Mouse (Mus musculus) urinary bladder, adult 18-20 months (tissue): Measurements from ENCODE around the gene Zkscan5.
"Not testable (repeated sequence)": the region's sequence is repeated elsewhere in the genome, so short reads cannot be mapped to it uniquely, and the experiment has no call there.

ENCODE experiments used
- DNase-seq, 2 experiments: peaks; one replicate each; pipeline ENCODE4 v3.0.0; 2022; ENCODE audit warnings: low spot score in 2 of 2, mixed read lengths in 2 of 2

Gene Zkscan5

DNA sequence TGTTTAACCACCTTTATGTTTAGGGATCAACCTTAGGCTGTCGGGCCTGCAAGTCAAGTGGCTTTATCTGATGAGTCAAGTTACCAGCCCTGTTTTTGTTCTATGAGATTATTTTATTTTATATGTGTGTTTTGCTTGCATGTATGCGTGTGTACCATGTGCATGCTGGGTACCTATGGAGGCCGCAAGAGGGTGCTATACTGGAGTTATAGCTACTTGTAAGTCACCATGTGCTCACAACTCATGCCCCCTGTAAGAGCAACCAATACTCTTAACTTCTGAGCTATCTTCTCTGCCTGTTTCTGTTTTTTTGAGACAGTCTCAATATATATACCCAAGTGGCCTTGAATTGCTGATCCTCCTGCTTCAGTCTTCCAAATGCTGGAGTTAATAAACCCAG is 9.1 kb downstream of the Zkscan5 start:
- DNase-seq, result no peak

DNA sequence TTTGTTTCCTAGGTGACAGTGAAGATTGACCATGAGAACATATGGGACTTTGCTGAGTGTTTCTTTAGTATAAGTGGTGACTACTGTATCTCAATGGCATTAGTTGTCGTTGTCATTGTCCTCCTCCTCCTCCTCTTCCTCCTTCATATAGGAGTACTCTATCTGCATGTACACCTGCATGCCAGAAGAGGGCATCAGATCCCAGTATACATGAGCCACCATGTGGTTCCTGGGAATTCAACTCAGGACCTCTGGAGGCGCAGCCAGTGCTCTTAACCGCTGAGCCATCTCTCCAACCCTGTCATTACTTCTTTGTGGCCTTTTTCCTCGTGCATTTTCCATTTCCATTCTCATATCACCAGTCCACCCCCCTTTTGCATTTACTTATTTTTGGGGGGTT is 10.3 kb downstream of the Zkscan5 start:
- DNase-seq, result no peak

DNA sequence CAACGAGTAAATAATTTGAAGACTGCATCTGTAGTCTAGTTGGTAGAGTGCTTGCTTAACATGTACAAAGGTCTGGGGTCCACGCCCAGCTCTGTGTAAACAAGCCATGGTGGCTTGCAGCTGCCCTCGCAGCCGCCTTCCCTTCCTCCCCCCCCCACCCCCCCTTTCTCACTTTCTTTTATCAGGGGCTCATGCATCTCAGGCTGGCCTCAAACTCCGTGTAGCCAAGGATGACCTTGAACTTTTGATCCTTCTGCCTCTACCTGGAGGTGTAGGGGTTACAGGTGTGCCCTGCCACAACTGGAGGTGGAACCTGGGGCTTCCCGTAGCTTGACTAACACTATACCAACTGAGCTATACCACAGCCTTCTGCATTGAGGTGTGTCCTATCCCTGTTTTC is 13.4 kb downstream of the Zkscan5 start:
- DNase-seq, result no peak

DNA sequence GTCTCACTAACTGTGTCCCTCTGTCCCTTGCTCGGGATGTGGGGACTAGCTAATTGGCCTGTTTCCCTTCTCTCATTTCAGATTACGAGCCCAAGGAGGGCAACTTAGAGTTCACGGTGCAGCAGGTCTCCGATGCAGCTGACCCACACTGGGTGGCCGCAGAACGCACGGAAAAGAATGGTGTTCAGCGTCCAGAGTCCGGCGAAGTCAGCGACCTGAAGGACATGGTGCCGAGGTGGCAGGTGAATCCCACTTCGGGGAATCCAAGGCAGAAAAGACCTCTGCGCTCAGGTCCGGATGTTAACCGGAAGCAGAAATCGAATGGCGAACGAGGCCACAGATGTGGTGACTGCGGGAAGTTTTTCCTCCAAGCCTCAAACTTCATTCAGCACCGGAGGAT is 13.8 kb downstream of the Zkscan5 start:
- DNase-seq, result no peak

DNA sequence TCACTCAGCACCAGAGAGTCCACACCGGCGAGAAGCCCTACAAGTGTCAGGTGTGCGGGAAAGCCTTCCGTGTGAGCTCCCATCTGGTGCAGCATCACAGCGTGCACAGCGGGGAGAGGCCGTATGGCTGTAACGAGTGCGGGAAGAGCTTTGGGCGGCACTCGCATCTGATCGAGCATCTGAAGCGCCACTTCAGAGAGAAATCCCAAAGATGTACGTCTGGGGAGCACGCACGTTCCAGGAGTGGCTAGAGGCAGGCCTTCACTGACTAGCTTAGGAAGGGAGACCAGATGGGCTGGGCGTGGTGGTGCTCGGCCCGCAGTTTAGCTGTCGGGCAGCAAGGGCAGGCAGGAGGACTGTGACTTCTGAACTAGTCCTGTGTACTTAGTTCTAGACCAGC is 14.3 kb downstream of the Zkscan5 start:
- DNase-seq, result no peak

DNA sequence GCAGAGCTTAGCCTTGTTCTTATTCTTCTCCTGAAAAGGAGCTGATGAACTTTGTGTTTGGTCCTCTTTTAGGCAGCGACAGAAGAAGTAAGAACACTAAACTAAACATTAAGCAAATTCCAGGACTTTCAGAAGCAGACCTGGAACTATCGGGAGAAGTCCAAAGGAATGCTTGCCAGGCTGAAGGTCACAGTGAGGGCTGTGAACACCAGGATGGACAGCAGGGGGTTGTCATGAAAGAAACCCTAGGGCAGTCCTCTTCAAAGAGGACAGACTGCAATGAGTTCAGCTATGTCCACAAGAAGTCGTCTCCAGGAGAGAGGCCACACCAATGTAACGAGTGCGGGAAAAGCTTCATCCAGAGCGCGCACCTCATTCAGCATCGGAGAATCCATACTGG is 15.6 kb downstream of the Zkscan5 start:
- DNase-seq, result no peak

DNA sequence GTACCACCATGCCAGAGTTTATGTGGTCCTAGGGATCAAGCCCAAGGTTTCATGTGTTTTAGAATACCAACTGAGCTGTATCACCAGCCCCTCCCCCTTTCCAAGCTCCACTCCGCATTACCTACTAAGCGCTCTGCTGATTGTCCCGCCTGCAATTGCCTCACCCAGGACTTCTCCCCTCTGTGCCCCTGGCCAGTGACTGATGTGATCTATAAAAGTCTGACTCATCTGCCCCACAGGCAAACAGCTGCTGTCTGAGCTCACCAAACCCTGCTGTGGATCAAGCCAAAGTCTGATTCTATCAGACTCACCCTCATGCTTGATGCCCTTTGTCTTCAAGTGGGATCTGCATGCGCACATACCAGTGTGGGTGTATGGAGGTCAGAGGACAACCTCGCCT is 18.5 kb downstream of the Zkscan5 start:
- peak in 1 of 2 experiments; percentile 42 for DNase-seq

DNA sequence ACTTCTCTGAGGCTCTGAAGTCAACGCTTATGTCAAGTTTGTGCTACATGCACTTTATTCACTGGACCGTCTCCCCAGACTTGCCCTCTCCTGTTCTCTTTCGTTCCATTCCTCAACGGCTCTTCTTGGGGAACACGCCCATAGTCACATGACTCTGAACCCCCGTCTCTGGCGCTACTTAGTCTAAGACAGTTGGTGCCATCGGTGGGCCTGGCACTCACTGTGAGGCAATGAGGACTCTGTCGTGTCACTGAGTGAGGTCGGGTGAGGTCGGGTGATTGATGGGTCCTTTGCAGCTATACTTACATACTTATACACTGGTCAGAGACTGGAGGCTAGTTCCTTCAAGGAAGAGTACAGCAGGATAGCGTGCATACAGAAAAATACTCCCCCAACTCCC is 19.0 kb downstream of the Zkscan5 start:
- no peak for DNase-seq

DNA sequence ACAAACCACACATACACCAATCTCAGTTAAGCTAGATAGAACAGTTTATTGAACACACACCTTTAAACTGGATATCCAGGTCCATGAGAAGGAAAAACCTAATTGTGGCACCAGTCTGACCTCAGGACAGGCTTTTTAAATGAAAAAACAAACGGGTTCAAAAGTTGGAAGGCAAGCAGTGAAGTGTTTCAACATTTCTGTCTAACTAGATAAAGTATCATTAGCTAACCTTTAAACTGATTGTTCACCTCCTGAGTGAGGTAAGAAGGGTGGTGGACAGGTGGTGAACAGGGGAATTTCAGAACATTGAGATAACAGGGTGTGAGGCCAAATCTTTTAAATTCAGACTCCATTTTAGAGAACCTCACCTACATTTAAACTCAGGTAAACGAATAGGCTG is 22.1 kb downstream of the Zkscan5 start:
- DNase-seq, result no peak

DNA sequence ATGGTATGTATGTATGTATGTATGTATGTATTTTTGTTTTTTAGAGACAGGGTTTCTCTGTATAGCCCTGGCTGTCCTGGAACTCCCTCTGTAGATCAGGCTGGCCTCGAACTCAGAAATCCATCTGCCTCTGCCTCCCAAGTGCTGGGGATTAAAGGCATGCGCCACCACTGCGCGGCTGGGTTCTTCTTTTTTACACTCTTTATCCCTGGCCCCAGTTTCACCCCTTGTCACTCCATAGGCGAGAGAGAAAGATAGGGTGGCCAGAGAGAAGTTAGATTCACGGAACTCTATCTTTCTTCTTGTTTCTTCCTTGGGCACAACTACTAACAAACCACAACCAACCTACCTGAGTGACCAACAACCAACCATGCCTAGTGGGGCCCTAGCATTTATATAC is 24.9 kb downstream of the Zkscan5 start:
- not testable (repeated sequence) for DNase-seq

DNA sequence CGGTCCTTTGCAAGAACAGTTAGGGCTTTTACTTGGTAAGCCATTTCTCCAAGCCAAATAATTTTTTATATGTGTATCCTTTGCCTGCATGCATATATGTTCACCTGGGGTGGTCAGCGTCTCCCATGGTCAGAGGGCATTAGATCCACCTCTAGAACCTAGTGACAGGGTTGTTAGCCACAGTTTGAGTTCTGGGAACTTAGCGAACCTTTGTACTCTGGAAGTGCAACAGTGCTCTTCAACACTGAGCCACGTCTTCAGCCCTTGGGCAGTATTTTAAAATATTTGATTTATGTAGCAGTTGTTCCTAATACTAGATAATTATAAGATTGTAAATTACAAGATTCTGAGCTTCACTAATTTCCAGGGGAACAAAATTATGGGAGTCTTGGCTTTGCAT is 26.3 kb downstream of the Zkscan5 start:
- DNase-seq, result no peak

DNA sequence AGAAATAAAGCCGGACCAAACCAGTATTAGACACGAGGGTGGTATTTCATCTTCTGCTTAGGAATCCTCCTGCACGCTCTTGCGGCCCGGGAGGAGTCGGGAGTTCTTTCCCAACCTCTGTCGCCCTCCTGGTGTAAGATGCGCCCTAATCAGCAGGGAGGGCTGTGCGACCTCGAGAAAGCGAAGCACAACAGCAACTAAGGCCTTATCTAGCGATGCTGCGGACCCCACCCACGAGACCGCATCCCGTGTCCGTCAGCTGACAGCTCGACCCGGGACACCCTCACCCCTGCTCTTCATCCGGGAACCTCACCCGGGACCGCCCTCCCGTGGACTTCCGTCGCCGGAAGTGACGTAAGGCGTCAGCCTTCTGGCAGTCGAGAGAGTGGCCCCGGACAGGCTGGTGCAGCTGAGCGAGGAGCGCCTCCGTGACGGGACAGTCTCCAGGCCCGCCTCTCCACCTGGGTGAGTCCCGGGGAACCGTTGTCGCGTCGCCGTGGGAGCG is 27.1 kb downstream of the Zkscan5 start, which contains the start of gene Zfp655:
Gene Zfp655, plus strand, starts transcription at position 349 of the 505 bp plus-strand sequence.
- peak; percentile 96 to 98 for DNase-seq

DNA sequence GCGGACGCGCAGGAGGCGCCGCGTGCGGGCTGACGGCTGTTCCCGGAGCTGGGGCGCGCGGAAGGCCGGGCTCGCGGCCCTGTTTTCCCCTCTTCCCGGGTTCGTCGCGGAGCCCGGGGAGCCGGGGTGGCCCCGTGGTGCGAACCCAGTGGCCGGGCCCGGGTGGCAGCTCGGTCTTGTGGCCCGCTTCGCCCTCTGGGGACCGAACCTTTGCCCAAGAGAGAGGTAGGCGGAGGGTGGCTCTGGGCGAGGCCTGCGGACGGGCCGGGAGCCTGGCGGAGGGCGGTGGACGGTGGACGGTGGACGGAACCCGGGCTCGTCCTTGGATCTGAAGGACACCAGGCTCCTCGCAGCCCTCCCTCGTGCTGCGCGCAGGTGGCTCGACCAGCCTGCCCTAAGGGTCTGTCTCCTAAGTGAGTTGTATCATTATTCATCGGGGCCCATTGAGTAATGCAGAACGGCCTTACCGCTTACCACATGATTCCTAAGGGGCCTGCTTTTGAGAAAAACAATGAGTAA is 27.6 kb downstream of the Zkscan5 start:
- no peak for DNase-seq

DNA sequence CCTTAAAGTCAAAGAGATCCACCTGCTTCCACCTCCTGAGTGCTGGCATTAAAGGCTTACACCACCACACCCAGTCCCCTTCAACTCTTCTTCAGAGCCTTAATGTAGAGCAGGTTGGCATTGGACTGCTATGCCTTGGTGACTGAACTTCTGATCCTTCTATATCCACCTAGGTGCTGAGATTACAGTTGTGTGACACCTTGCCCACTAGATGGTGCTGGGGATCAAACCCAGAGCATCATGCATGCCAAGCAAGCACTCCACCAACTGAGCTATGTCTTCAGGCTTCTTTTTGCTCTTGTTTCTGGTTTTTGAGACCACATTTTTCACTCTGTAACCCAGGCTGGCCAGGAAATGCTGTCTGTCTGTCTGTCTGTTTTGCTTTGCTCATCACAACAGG is 30.3 kb downstream of the Zkscan5 start:
- DNase-seq, result no peak

DNA sequence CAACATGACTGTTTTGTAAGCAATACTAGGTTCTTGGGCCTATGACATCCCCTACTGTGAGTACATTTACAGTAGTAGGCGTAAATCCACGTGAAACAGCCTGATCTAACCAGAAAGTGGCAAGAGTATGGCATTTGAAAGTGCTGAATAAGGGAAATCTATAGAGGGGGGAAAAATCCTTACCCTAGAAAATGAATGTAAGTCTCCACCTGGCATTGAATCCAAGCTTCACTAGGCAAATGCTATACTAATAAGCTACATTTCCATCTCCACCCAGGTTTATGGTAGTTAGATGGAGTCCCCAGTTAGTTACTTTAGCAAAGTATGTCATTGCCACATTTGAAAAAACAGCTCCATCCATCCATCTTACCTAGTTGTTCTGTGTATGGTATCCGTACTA is 45.2 kb downstream of the Zkscan5 start:
- no peak for DNase-seq
